Mouse (Mus musculus) splenic B cell, adult 2 months (primary cell): ENCODE data around the gene Rnf213.

Experiments
- DNase-seq: peaks from one replicate; pipeline ENCODE4 v3.0.0-alpha.2; 2011; ENCODE audit warnings: low read depth, low spot score
- H3K27me3 ChIP-seq: 2 replicates; pipeline ENCODE4 v1.6.1; 2012; ENCODE audit warnings: mild to moderate bottlenecking, low read length, moderate library complexity, mixed read lengths; ENCODE audit not compliant: control insufficient read depth, poor library complexity, insufficient read depth, severe bottlenecking
- H3K36me3 ChIP-seq: 2 replicates; pipeline ENCODE4 v1.6.1; 2012; ENCODE audit warnings: mild to moderate bottlenecking, low read length, moderate library complexity, mixed read lengths; ENCODE audit not compliant: control insufficient read depth, poor library complexity, insufficient read depth, severe bottlenecking

Gene Rnf213

GRCm38 (mm10) chr11:119526068-119526966, 133.4 kb downstream of the Rnf213 start:
- Histone ChIP-seq H3K36me3 (no peaks in the 10 kb centered on the region), H3K27me3 (no peaks in the 10 kb centered on the region; the same call in 1 of the 2 replicates)
- DNase-seq = no peak

DNA sequence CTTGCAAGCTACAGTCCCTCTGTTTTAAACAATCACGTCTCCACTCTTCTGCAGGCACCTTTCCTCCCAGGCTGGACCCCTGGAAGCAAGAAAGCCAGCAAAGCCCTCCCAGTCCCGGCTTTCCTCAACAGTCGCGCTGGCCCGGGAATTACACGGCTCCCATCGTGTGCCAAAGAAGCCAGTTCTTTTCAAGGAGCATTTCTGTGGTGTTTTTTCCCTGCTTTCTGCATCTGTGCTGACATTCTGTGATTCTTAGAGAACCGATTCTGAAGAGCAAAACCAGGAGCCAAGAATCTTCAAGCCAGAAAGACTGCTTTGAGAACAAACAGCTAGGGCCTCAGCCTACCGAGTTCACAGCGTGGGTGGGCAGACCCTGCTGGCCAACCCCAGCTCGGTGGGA, 136.0 kb downstream of the Rnf213 start:
- DNase-seq = no peak
- H3K36me3 ChIP-seq = no peaks in the 10 kb centered on the region
- H3K27me3 ChIP-seq = no peaks in the 10 kb centered on the region; the same call in 1 of the 2 replicates

DNA sequence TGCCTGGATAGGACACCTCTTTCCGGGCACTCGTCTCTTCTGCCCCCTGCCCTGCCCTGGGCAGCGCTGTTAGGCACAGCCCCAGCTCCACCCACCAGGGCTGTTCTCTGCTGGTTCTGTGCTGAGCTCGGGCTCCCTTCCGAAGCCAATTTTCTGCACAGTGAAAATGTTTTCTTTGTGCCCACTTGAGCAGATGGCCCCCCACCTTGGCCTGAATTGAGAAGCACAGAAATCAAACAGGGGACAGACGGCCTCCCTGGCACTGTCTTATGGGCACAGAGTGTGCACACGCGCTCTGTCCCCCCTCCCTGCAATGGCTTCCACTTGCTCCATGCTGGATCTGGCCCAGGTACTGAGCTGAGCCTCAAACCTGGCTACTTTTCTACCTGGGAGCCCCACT, 139.6 kb downstream of the Rnf213 start:
- Histone ChIP-seq H3K36me3 (no peaks in the 10 kb centered on the region), H3K27me3 (no peaks in the 10 kb centered on the region; the same call in 1 of the 2 replicates)
- no peak for DNase-seq

- H3K27me3 ChIP-seq = no peaks in the 10 kb centered on the region; the same call in 1 of the 2 replicates
- no peak for DNase-seq
- H3K36me3 ChIP-seq = no peaks in the 10 kb centered on the region
These were observed 140.8 kb downstream of the Rnf213 start for GRCm38 (mm10) chr11:119533745-119534144.
